Mouse (Mus musculus): ENCODE results near the gene Canx. TPM values are rescaled to one million over a fixed set of nuclear protein-coding genes. Genes with fewer than 3 reads are reported as not detected.
"Not testable (repeated sequence)": the region's sequence is repeated elsewhere in the genome, so short reads cannot be mapped to it uniquely, and the experiment has no call there.

Canx gene
- polyA plus RNA-seq, 1 experiment from 2014 or later = 289 TPM

GRCm38 (mm10) chr11:50361282-50361681, 35.8 kb upstream of the Canx start:
- ATAC-seq (ENCODE audit: low FRiP score); H3K36me3 ChIP-seq: not testable (repeated sequence)
- 81% methylated on average over 1 of the region's 1 CpGs for WGBS

GRCm38 (mm10) chr11:50358950-50359861, 33.7 kb upstream of the Canx start:
- Histone ChIP-seq H3K4me1 (peaks cover 16% of the 10 kb centered on the region), H3K27ac (replicated peaks) (peak overlapping the region; percentile 82)
- 2% methylated on average over 74 of the region's 74 CpGs for WGBS

More at GRCm38 (mm10) chr11:50361282-50361681, 35.8 kb upstream of the Canx start:
- H3K27me3 ChIP-seq (replicated peaks); H3K4me3 ChIP-seq (replicated peaks); H3K9me3 ChIP-seq (replicated peaks); H3K9ac ChIP-seq (replicated peaks); H3K4me2 ChIP-seq; H3K27ac ChIP-seq (replicated peaks): not testable (repeated sequence)
- H3K4me1 ChIP-seq = peaks cover 13% of the 10 kb centered on the region

GRCm38 (mm10) chr11:50355395-50355794, 29.9 kb upstream of the Canx start:
- Histone ChIP-seq H3K27ac (replicated peaks) (no peak overlapping the region), H3K27me3 (replicated peaks) (0 out of 2 replicates have a peak, but pooled peaks cover 4% of the 10 kb centered on the region), H3K36me3 (no peaks in the 10 kb centered on the region), H3K9me3 (replicated peaks) (no peaks in the 10 kb centered on the region), H3K4me3 (replicated peaks) (no peak overlapping the region), H3K4me1 (peaks cover 16% of the 10 kb centered on the region), H3K9ac (replicated peaks) (no peak overlapping the region), H3K4me2 (no peak overlapping the region)
- no peak for ATAC-seq (ENCODE audit: low FRiP score)
- WGBS = 68% methylated on average over 1 of the region's 1 CpGs

More at GRCm38 (mm10) chr11:50358950-50359861, 33.7 kb upstream of the Canx start:
- Histone ChIP-seq H3K4me3 (replicated peaks) (peak overlapping the region; percentile 55), H3K36me3 (no peaks in the 10 kb centered on the region), H3K9ac (replicated peaks) (peak overlapping the region; percentile 54), H3K4me2 (peak overlapping the region; percentile 92), H3K27me3 (replicated peaks) (0 out of 2 replicates have a peak, but pooled peaks cover 4% of the 10 kb centered on the region), H3K9me3 (replicated peaks) (no peaks in the 10 kb centered on the region)
- peak; percentile 86 for ATAC-seq (ENCODE audit: low FRiP score)

- H3K4me3 ChIP-seq (replicated peaks) = no peak overlapping the region
- H3K4me2 ChIP-seq = no peak overlapping the region
- no peak for ATAC-seq (ENCODE audit: low FRiP score)
- no peak overlapping the region for H3K9ac ChIP-seq (replicated peaks)
- H3K27ac ChIP-seq (replicated peaks) = no peak overlapping the region
- H3K36me3 ChIP-seq = no peaks in the 10 kb centered on the region
- WGBS = 58% methylated on average over 3 of the region's 3 CpGs
- H3K27me3 ChIP-seq (replicated peaks) = 0 out of 2 replicates have a peak, but pooled peaks cover 4% of the 10 kb centered on the region
- H3K9me3 ChIP-seq (replicated peaks) = no peaks in the 10 kb centered on the region
- H3K4me1 ChIP-seq = peaks cover 16% of the 10 kb centered on the region
These were observed 29.4 kb upstream of the Canx start for GRCm38 (mm10) chr11:50354851-50355250.

GRCm38 (mm10) chr11:50354162-50354561, 28.7 kb upstream of the Canx start, which contains the start of gene Cby3:
Gene Cby3, plus strand, starts transcription at chr11:50354462.
- Histone ChIP-seq H3K4me2 (no peak within 1 kb of the TSS), H3K4me1 (peaks cover 10% of the 10 kb centered on the region; the same call in 1 of the 2 replicates), H3K27me3 (replicated peaks) (0 out of 2 replicates have a peak, but pooled peaks cover 4% of the 10 kb centered on the region), H3K36me3 (no peaks in the 10 kb centered on the region), H3K4me3 (replicated peaks) (no peak within 1 kb of the TSS), H3K9ac (replicated peaks) (no peak within 1 kb of the TSS), H3K27ac (replicated peaks) (no peak within 1 kb of the TSS), H3K9me3 (replicated peaks) (no peaks in the 10 kb centered on the region)
- ATAC-seq (ENCODE audit: low FRiP score) = no peak

GRCm38 (mm10) chr11:50352177-50352576, 26.7 kb upstream of the Canx start:
- Histone ChIP-seq H3K27ac (replicated peaks) (no peak overlapping the region), H3K36me3 (no peaks in the 10 kb centered on the region), H3K4me3 (replicated peaks) (no peak overlapping the region), H3K4me2 (no peak overlapping the region), H3K9me3 (replicated peaks) (no peaks in the 10 kb centered on the region), H3K27me3 (replicated peaks) (no peaks in the 10 kb centered on the region), H3K4me1 (0 out of 2 replicates have a peak, but pooled peaks cover 2% of the 10 kb centered on the region), H3K9ac (replicated peaks) (no peak overlapping the region)
- ATAC-seq (ENCODE audit: low FRiP score) = no peak
- 72% methylated on average over 2 of the region's 2 CpGs for WGBS

GRCm38 (mm10) chr11:50346256-50347032, 21.0 kb upstream of the Canx start:
- H3K27me3 ChIP-seq (replicated peaks) = no peaks in the 10 kb centered on the region
- H3K36me3 ChIP-seq = no peaks in the 10 kb centered on the region
- no peak overlapping the region for H3K4me2 ChIP-seq
- H3K9me3 ChIP-seq (replicated peaks) = no peaks in the 10 kb centered on the region
- H3K4me1 ChIP-seq = no peaks in the 10 kb centered on the region
- H3K4me3 ChIP-seq (replicated peaks) = no peak overlapping the region
- 90% methylated on average over 9 of the region's 9 CpGs for WGBS
- no peak for ATAC-seq (ENCODE audit: low FRiP score)
- no peak overlapping the region for H3K9ac ChIP-seq (replicated peaks)
- no peak overlapping the region for H3K27ac ChIP-seq (replicated peaks)

GRCm38 (mm10) chr11:50345486-50345885, 20.0 kb upstream of the Canx start:
- no peaks in the 10 kb centered on the region for H3K4me1 ChIP-seq
- no peaks in the 10 kb centered on the region for H3K36me3 ChIP-seq
- no peaks in the 10 kb centered on the region for H3K9me3 ChIP-seq (replicated peaks)
- H3K4me2 ChIP-seq = no peak overlapping the region
- no peak for ATAC-seq (ENCODE audit: low FRiP score)
- no peak overlapping the region for H3K27ac ChIP-seq (replicated peaks)
- H3K27me3 ChIP-seq (replicated peaks) = no peaks in the 10 kb centered on the region
- H3K9ac ChIP-seq (replicated peaks) = no peak overlapping the region
- H3K4me3 ChIP-seq (replicated peaks) = no peak overlapping the region
- WGBS = 82% methylated on average over 4 of the region's 4 CpGs

GRCm38 (mm10) chr11:50336891-50337290, 11.4 kb upstream of the Canx start:
- Histone ChIP-seq H3K9me3 (replicated peaks) (no peaks in the 10 kb centered on the region), H3K27me3 (replicated peaks) (no peaks in the 10 kb centered on the region), H3K4me2 (no peak overlapping the region), H3K4me3 (replicated peaks) (no peak overlapping the region), H3K4me1 (no peaks in the 10 kb centered on the region), H3K27ac (replicated peaks) (no peak overlapping the region), H3K36me3 (no peaks in the 10 kb centered on the region), H3K9ac (replicated peaks) (no peak overlapping the region)
- ATAC-seq (ENCODE audit: low FRiP score) = no peak
- 78% methylated on average over 4 of the region's 4 CpGs for WGBS

- WGBS = 36% methylated on average over 1 of the region's 1 CpGs
- Histone ChIP-seq H3K4me2 (no peak overlapping the region), H3K27me3 (replicated peaks) (no peaks in the 10 kb centered on the region)
These were observed 10.7 kb upstream of the Canx start for GRCm38 (mm10) chr11:50336126-50336525.

GRCm38 (mm10) chr11:50333181-50333580, 7.7 kb upstream of the Canx start:
- no peak for ATAC-seq (ENCODE audit: low FRiP score)
- no peaks in the 10 kb centered on the region for H3K4me1 ChIP-seq
- no peaks in the 10 kb centered on the region for H3K36me3 ChIP-seq
- 92% methylated on average over 3 of the region's 3 CpGs for WGBS
- no peak overlapping the region for H3K27ac ChIP-seq (replicated peaks)
- H3K4me3 ChIP-seq (replicated peaks) = no peak overlapping the region
- no peaks in the 10 kb centered on the region for H3K27me3 ChIP-seq (replicated peaks)
- H3K9ac ChIP-seq (replicated peaks) = no peak overlapping the region
- H3K9me3 ChIP-seq (replicated peaks) = no peaks in the 10 kb centered on the region
- no peak overlapping the region for H3K4me2 ChIP-seq

More at GRCm38 (mm10) chr11:50336126-50336525, 10.7 kb upstream of the Canx start:
- no peak for ATAC-seq (ENCODE audit: low FRiP score)
- Histone ChIP-seq H3K4me1 (no peaks in the 10 kb centered on the region), H3K36me3 (no peaks in the 10 kb centered on the region), H3K9ac (replicated peaks) (no peak overlapping the region), H3K27ac (replicated peaks) (no peak overlapping the region), H3K9me3 (replicated peaks) (no peaks in the 10 kb centered on the region), H3K4me3 (replicated peaks) (no peak overlapping the region)
